Mouse (Mus musculus) kidney, postnatal 25 days (tissue): ENCODE data around the gene Iqch.

ENCODE experiments used
- DNase-seq, 2 experiments: peaks; one replicate each; pipeline ENCODE4 v3.0.0; 2021; ENCODE audit warnings: mixed read lengths in 2 of 2

Gene Iqch

GRCm38 (mm10) chr9:63489156-63489555, 113.1 kb downstream of the Iqch start:
- DNase-seq, result no peak

- no peak for DNase-seq
Observed at GRCm38 (mm10) chr9:63465561-63465960, 136.7 kb downstream of the Iqch start.

- peak; percentile 61 to 95 for DNase-seq
Observed at GRCm38 (mm10) chr9:63462296-63462695, 140.0 kb downstream of the Iqch start.

- DNase-seq, result no peak
Observed at GRCm38 (mm10) chr9:63456401-63456800, 145.9 kb downstream of the Iqch start.

- no peak for DNase-seq
Observed at GRCm38 (mm10) chr9:63454341-63454740, 148.0 kb downstream of the Iqch start.

GRCm38 (mm10) chr9:63450531-63451030, 151.7 kb downstream of the Iqch start:
- no peak for DNase-seq

GRCm38 (mm10) chr9:63443695-63444094, 158.6 kb downstream of the Iqch start:
- no peak for DNase-seq

GRCm38 (mm10) chr9:63430652-63431051, 171.6 kb downstream of the Iqch start:
- DNase-seq, result no peak

GRCm38 (mm10) chr9:63421096-63421736, 181.1 kb downstream of the Iqch start:
- DNase-seq, result no peak

- DNase-seq, result no peak
Observed at GRCm38 (mm10) chr9:63420396-63420795, 181.9 kb downstream of the Iqch start.

- DNase-seq, result no peak
Observed at GRCm38 (mm10) chr9:63400176-63400575, 202.1 kb downstream of the Iqch start.

GRCm38 (mm10) chr9:63399463-63399815, 202.9 kb downstream of the Iqch start:
- no peak for DNase-seq

- peak; percentile 95 to 98 for DNase-seq
Observed at GRCm38 (mm10) chr9:63398611-63399462, 203.5 kb downstream of the Iqch start, which contains the start of gene 2300009A05Rik. Gene 2300009A05Rik, minus strand, starts transcription at chr9:63399246.

GRCm38 (mm10) chr9:63395612-63396011, 206.7 kb downstream of the Iqch start:
- DNase-seq, result no peak

- DNase-seq, result peak; percentile 43 to 60
Observed at GRCm38 (mm10) chr9:63391307-63391706, 211.0 kb downstream of the Iqch start.

GRCm38 (mm10) chr9:63382761-63383160, 219.5 kb downstream of the Iqch start:
- DNase-seq, result no peak

GRCm38 (mm10) chr9:63380326-63380725, 222.0 kb downstream of the Iqch start:
- no peak for DNase-seq

- no peak for DNase-seq
Observed at GRCm38 (mm10) chr9:63378174-63378573, 224.1 kb downstream of the Iqch start.

- DNase-seq, result peak; percentile 93 to 96
Observed at GRCm38 (mm10) chr9:63377270-63378142, 224.8 kb downstream of the Iqch start, which contains the start of gene Map2k5. Gene Map2k5, minus strand, starts transcription at chr9:63377902.

- no peak for DNase-seq
Observed at GRCm38 (mm10) chr9:63373315-63373714, 229.0 kb downstream of the Iqch start.

- no peak for DNase-seq
Observed at GRCm38 (mm10) chr9:63372541-63372940, 229.8 kb downstream of the Iqch start.
